In genomic region chr5:17924085-17924518, GRCm38 (mm10) we compare ENCODE assay signal across 10 mouse cellular contexts. TPM values are rescaled to one million over a fixed set of nuclear protein-coding genes. Genes with fewer than 3 reads are reported as not detected.
A peak's percentile ranks its signal among the peaks of the same experiment; 100 is the strongest.
DNase-seq lines count a peak whose midpoint lies in the region; ATAC-seq and TF ChIP-seq lines count a peak whose summit lies in the region.
"Had no signal": no experiment of that assay in that cellular context is flagged by ENCODE, and none has a peak within 500 bp of the region (broad histone marks: within the 10 kb centered on the region; RNA-seq: fewer than 3 reads in every experiment).

No protein-coding gene starts in this region.

- H3K4me1 ChIP-seq in kidney, adult 2 months (ENCODE audit: control insufficient read depth, insufficient read depth, low read length) = peaks cover 19% of the 10 kb centered on the region
- 0 out of 2 replicates have a peak, but pooled peaks cover 4% of the 10 kb centered on the region for H3K4me1 ChIP-seq in lung, postnatal 0 days (ENCODE audit: insufficient read depth, low read depth, low read length)
- H3K4me1 ChIP-seq: embryonic facial prominence, embryonic 12.5 days; limb, embryonic 15.5 days had no signal

- peak; percentile 90 for ATAC-seq in lung, postnatal 0 days

- H3K36me3 ChIP-seq in kidney, adult 2 months (ENCODE audit: control insufficient read depth, insufficient read depth, low read length) = no peaks in the 10 kb centered on the region
- no peaks in the 10 kb centered on the region for H3K36me3 ChIP-seq in lung, postnatal 0 days (ENCODE audit: insufficient read depth, low read length)
- H3K36me3 ChIP-seq: embryonic facial prominence, embryonic 12.5 days; limb, embryonic 15.5 days had no signal

- WGBS in kidney, adult 2 months = 20% methylated on average over 2 of the region's 2 CpGs
- 26% methylated on average over 2 of the region's 2 CpGs for WGBS in lung, postnatal 0 days

- TF ChIP-seq EP300 in lung, postnatal 0 days (IDR thresholded peaks at IDR 0.05) = peak; percentile 80

- intact Hi-C loops in gastrocnemius, adult 2 months (cut with DNase I) = no loop called here
- intact Hi-C loops in gastrocnemius, postnatal 36 days (cut with DNase I) = no loop called here

- no peak overlapping the region for H3K4me2 ChIP-seq in lung, postnatal 0 days (replicated peaks; ENCODE audit: low read depth, low read length)
- H3K4me2 ChIP-seq: embryonic facial prominence, embryonic 12.5 days; limb, embryonic 15.5 days had no signal

- H3K27ac ChIP-seq in gastrocnemius, adult 2 months = peak overlapping the region; percentile 86
- peak overlapping the region; percentile 97 for H3K27ac ChIP-seq in kidney, adult 2 months (ENCODE audit: insufficient read depth, low read depth, low read length)
- peak overlapping the region; percentile 71 for H3K27ac ChIP-seq in lung, postnatal 0 days (ENCODE audit: low read length)
- H3K27ac ChIP-seq: embryonic facial prominence, embryonic 12.5 days; limb, embryonic 15.5 days had no signal

- no peaks in the 10 kb centered on the region for H3K27me3 ChIP-seq in kidney, adult 2 months (replicated peaks; ENCODE audit: control insufficient read depth, insufficient read depth, low read length)
- no peaks in the 10 kb centered on the region for H3K27me3 ChIP-seq in lung, postnatal 0 days (replicated peaks; ENCODE audit: insufficient read depth, low read length)
- H3K27me3 ChIP-seq: embryonic facial prominence, embryonic 12.5 days; limb, embryonic 15.5 days had no signal

- TF ChIP-seq CTCF in gastrocnemius, adult 2 months (IDR thresholded peaks at IDR 0.05) = no peak
- TF ChIP-seq CTCF in kidney, adult 2 months (conservative IDR thresholded peaks at IDR 0.05; ENCODE audit: insufficient read depth, insufficient read length, low read depth, low read length) = no peak
- TF ChIP-seq CTCF in lung, postnatal 0 days (IDR thresholded peaks at IDR 0.05) = no peak

- H3K9ac ChIP-seq in lung, postnatal 0 days (replicated peaks; ENCODE audit: low read depth) = no peak overlapping the region
- H3K9ac ChIP-seq: embryonic facial prominence, embryonic 12.5 days; limb, embryonic 15.5 days had no signal

- DNase-seq in gastrocnemius, adult 2 months = no peak
- no peak for DNase-seq in gastrocnemius, postnatal 36 days
- DNase-seq in adipocyte (ENCODE audit: low spot score) = peak; percentile 88
- peak; percentile 90 for DNase-seq in kidney, adult 2 months
- peak; percentile 91 for DNase-seq in lung, postnatal 0 days (ENCODE audit: low spot score)
- no peak for DNase-seq in neural tube, embryonic 10.5 days (ENCODE audit: extremely low spot score, low spot score)
- no peak for DNase-seq in frontal cortex, postnatal 36 days (ENCODE audit: low spot score in 2 of 2)
- DNase-seq in layer of hippocampus, postnatal 10 days (ENCODE audit: low spot score in 2 of 2) = no peak

- no peak overlapping the region for H3K4me3 ChIP-seq in gastrocnemius, adult 2 months
- H3K4me3 ChIP-seq in kidney, adult 2 months (ENCODE audit: insufficient read depth, low read depth, low read length) = no peak overlapping the region
- H3K4me3 ChIP-seq in lung, postnatal 0 days (ENCODE audit: low read depth, low read length) = no peak overlapping the region
- H3K4me3 ChIP-seq: embryonic facial prominence, embryonic 12.5 days; limb, embryonic 15.5 days had no signal

- no peaks in the 10 kb centered on the region for H3K9me3 ChIP-seq in lung, postnatal 0 days (ENCODE audit: low read length)
- H3K9me3 ChIP-seq: embryonic facial prominence, embryonic 12.5 days; limb, embryonic 15.5 days had no signal

- no peak for TF ChIP-seq POLR2A in kidney, adult 2 months (IDR thresholded peaks at IDR 0.05; ENCODE audit: low read depth, low read length)

RNA-seq across cellular contexts. Expression of gene Cd36, which starts 35.5 kb away (rescaled TPM):
- total RNA-seq in gastrocnemius, adult 2 months (2021) = 100 to 1,000 TPM; 237 to 443 TPM
- 100 to 1,000 TPM; 264 to 332 TPM for total RNA-seq in gastrocnemius, postnatal 36 days (2021)
- polyA plus RNA-seq in kidney, adult 2 months (2012; rRNA removed) = 41.4 and 43.8 TPM in 2 replicates
- 448 and 458 TPM in 2 replicates for polyA plus RNA-seq in lung, postnatal 0 days (2015; fragmentation: Nextera tagmentation; extraction: Ambion mirVana)
- 1 to 10 TPM; 1.3 TPM for total RNA-seq in layer of hippocampus, postnatal 10 days (2021)

RNA-seq across cellular contexts. Expression of gene Gnat3, which starts 38.2 kb away (rescaled TPM):
- under 1 TPM in 1 of 2 experiments, not detected in 1; 0.17 TPM for total RNA-seq in gastrocnemius, adult 2 months (2021)
- not detected for total RNA-seq in gastrocnemius, postnatal 36 days (2021)
- polyA plus RNA-seq in kidney, adult 2 months (2012; rRNA removed) = not detected in 2 replicates
- 0.10 and 0.19 TPM in 2 replicates for polyA plus RNA-seq in lung, postnatal 0 days (2015; fragmentation: Nextera tagmentation; extraction: Ambion mirVana)
- not detected for total RNA-seq in layer of hippocampus, postnatal 10 days (2021)
- polyA plus RNA-seq: limb, embryonic 15.5 days had no signal

Comparison
In these comparisons a context has a peak if more than half of its experiments do, and no peak if none do; other contexts are left out.
1. DNase-seq: peak in adipocyte (single experiment), kidney, adult 2 months (single experiment) and lung, postnatal 0 days (single experiment); none in gastrocnemius, adult 2 months (single experiment), gastrocnemius, postnatal 36 days (0 of 2), neural tube, embryonic 10.5 days (single experiment), frontal cortex, postnatal 36 days (0 of 2) and layer of hippocampus, postnatal 10 days (0 of 2).
2. RNA of gene Cd36, which starts 35.5 kb away (total RNA-seq): 237 to 443 TPM in gastrocnemius, adult 2 months and 264 to 332 TPM in gastrocnemius, postnatal 36 days; 1.3 TPM in layer of hippocampus, postnatal 10 days; every median in the first group is over 100 times any median in the second.
3. Peak in every context shown above with its lines, with median percentiles within 50 percentile points of each other: H3K27ac ChIP-seq.